Mouse (Mus musculus): ENCODE results near the gene Amph.

Amph gene

DNA sequence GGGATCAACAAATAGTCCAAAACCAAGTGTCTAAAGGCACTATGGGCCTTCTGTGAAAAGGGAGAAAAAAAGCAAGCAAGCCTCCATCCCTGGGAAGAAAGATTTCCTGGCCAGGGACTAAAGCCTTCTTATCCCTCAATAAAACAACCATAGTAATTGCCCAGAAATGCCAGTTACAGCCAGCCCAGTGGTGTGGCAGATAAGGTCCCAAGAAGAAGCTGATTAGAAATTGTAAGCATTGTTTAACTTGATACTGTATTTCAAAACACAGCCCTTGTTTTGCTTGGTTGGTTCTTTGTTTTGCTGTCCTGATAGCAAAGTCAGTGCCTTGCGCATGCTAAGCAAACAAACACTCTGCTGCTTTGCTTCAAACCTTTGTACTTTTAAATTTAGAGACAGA lies 191.8 kb downstream of the Amph start:
- no peak for DNase-seq (ENCODE audit: low read depth)

GRCm38 (mm10) chr13:19143766-19144165 lies 195.8 kb downstream of the Amph start:
- DNase-seq (ENCODE audit: low read depth) = no peak

GRCm38 (mm10) chr13:19147468-19147867 lies 199.5 kb downstream of the Amph start:
- DNase-seq (ENCODE audit: low read depth) = no peak

GRCm38 (mm10) chr13:19149574-19149973 lies 201.6 kb downstream of the Amph start:
- DNase-seq (ENCODE audit: low read depth) = no peak

DNA sequence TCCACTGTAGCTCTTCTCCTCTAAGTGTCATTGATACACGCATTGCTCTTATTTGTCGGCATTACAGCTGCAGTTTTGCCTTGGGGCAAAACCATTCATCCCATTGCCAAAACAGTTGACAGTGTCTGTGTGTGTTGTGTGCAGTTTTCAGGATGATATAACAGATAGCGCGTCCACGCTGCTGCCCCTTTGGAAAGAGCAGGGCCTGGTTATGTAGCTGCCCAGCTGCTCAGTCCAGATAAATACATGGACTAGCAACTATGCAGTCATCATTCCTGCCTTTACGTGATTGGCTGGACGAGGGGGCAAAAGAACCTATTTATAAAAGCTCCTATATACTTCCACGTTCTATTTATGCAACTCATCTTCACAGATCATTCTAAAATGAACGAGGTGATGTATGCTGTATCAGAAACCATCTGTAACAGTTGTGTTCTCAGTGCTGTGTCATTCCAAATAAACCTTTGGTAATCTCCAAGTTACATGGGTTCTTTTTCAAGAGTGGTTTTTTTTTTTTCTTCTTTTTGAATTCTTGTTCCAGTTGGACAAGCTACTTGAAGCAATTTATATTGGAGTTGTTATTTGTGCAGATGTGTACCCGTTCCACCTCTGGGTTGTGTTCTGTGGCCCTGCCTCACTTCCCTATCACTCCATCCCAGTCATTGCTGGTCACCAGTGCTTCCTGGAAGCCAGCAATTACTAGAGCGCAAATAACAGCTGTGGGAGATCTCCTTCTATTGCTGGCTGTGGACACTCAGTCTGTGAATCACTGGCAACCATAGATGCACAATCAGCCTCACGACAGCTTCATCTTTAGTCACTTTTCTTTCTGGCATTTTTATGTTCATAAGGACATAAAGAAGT lies 202.7 kb downstream of the Amph start:
- no peak for DNase-seq (ENCODE audit: low read depth)

GRCm38 (mm10) chr13:19152126-19152525 lies 204.1 kb downstream of the Amph start:
- DNase-seq (ENCODE audit: low read depth) = no peak

- DNase-seq (ENCODE audit: low read depth) = no peak
These were observed 210.5 kb downstream of the Amph start for GRCm38 (mm10) chr13:19158484-19158883.

GRCm38 (mm10) chr13:19160616-19161015 lies 212.6 kb downstream of the Amph start:
- no peak for DNase-seq (ENCODE audit: low read depth)

DNA sequence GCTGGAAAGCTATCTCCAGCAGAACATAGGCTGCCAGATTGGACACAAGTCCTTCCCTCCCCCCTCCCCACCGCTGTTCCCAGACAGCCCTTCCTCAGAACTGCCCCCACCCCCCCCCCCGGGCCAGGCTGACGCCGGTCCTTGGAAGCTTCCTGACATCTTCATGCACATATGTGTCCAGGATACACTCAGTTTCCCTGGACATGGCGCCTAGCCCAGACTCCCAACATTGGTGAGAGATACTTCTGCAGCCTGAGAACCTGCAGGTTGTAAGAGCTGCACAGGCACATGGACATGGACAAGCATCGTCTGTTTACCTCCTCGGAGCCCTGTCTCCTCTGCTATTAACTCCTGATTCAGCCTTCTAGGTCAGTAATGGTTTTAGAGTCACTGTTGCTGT lies 213.1 kb downstream of the Amph start:
- no peak for DNase-seq (ENCODE audit: low read depth)

DNA sequence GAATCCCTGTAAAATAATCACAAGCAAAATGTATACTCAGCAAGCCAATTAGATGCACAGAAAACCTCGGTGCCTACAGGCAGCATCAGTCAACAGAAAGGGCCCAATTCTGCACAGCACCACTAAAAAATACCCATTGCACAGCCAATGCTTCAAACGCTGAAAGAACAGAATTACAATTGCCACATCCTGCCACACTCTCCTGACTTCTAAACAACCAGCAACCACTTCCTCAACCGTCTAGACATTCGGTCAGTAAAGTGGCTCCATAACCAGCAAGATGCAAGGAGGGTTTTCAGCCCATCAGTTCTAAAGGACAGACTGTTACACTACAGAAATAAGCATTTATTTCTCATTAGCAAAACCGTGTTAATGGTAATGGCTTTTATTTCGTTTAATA lies 214.1 kb downstream of the Amph start:
- no peak for DNase-seq (ENCODE audit: low read depth)

DNA sequence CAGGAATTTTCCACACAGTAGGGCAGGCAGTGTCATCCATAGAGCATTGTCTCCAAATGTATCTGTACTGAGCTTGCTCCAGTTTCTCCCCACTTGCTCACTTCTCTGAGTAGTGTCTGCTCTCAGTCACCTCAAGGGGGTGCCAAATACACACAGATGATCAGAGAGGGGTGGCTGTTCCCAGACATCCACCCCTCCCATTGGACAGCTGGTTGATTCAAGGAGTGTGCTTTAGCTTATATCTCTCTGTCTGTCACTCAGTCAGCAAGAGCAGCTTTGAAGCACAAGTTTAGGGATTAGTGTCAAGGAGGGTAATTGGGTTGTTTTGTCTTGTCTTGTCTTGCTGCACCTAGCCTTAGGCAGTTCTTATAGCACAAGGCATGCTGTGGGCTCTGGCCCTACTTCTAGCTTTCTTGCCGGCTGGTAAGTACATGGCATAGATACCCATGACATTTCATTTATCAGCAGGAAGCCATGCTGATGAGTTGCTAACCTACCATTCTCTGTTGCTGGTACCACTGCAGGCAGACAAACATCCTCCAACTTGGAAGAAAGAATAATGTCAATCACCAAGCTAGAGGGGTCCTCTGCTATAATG lies 229.8 kb downstream of the Amph start:
- DNase-seq (ENCODE audit: low read depth) = peak; percentile 89

GRCm38 (mm10) chr13:19178351-19178750 lies 230.3 kb downstream of the Amph start:
- DNase-seq (ENCODE audit: low read depth) = peak; percentile 64

- no peak for DNase-seq (ENCODE audit: low read depth)
These were observed 234.3 kb downstream of the Amph start for GRCm38 (mm10) chr13:19182259-19182658.

- DNase-seq (ENCODE audit: low read depth) = no peak
These were observed 242.0 kb downstream of the Amph start for GRCm38 (mm10) chr13:19190052-19190451.

DNA sequence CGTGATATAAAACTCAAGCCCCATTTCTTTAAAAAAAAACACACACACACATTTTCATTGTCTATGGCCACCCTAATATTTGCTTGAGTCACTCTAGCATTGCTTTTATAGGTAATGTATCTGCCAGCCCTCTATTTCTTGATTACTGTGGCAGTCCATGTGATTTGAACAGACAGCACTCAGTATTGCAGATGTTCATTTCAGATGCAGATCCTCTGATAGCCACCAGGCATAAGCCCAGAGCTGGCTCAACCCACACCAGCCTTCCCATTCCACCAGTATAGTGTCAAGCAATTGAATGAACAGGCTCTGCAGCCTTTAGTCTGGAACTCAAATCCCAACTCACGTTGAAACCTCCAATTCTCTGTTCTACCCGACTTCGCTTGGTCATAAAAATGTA lies 246.8 kb downstream of the Amph start:
- DNase-seq (ENCODE audit: low read depth) = no peak

DNA sequence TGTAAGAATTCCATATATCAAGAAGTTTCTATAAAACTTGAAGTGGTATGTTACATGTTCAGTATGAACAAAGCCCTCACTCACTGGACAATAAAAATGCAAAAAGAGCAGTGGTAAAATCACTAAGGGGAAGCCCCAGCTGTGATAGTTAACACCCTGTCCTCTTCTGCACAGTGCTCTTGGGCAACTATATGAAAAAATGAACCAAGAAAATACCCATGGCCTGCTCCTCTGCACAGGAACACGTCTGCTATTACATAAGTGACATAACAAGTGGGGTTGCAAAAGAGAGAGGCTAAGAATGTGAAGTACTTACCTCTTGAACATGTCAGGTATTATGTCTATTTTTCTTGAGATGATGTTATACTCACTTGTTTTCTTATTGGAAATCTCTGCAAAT lies 247.5 kb downstream of the Amph start:
- DNase-seq (ENCODE audit: low read depth) = no peak

Data from c-Kit-positive CD71-positive TER-119-negative erythroid progenitor cells, embryonic 14.5 days (primary cell).